Mouse (Mus musculus) urinary bladder, postnatal 25 days (tissue): ENCODE results near the gene Tox2.

Source experiments
- DNase-seq: peaks from one replicate; pipeline ENCODE4 v3.0.0; 2022; ENCODE audit warnings: low spot score

Gene Tox2

GRCm38 (mm10) chr2:163205737-163206490, 3.0 kb downstream of the Tox2 start:
- DNase-seq, result no peak

GRCm38 (mm10) chr2:163207315-163207714, 4.4 kb downstream of the Tox2 start:
- DNase-seq, result no peak

GRCm38 (mm10) chr2:163209139-163209538, 6.2 kb downstream of the Tox2 start:
- DNase-seq, result no peak

GRCm38 (mm10) chr2:163213085-163213484, 10.2 kb downstream of the Tox2 start:
- no peak for DNase-seq

GRCm38 (mm10) chr2:163218095-163218494, 15.2 kb downstream of the Tox2 start:
- no peak for DNase-seq

GRCm38 (mm10) chr2:163218571-163218970, 15.6 kb downstream of the Tox2 start:
- no peak for DNase-seq

GRCm38 (mm10) chr2:163219447-163219846, 16.5 kb downstream of the Tox2 start:
- no peak for DNase-seq

- DNase-seq, result no peak
Observed at GRCm38 (mm10) chr2:163220706-163221105, 17.8 kb downstream of the Tox2 start.

- DNase-seq, result no peak
Observed at GRCm38 (mm10) chr2:163225302-163225701, 22.4 kb downstream of the Tox2 start.

GRCm38 (mm10) chr2:163229050-163229449, 26.1 kb downstream of the Tox2 start:
- peak; percentile 67 for DNase-seq

GRCm38 (mm10) chr2:163231781-163232534, 29.0 kb downstream of the Tox2 start:
- no peak for DNase-seq

GRCm38 (mm10) chr2:163233666-163234065, 30.7 kb downstream of the Tox2 start:
- no peak for DNase-seq

GRCm38 (mm10) chr2:163236057-163236456, 33.1 kb downstream of the Tox2 start:
- DNase-seq, result no peak

GRCm38 (mm10) chr2:163237999-163238529, 35.1 kb downstream of the Tox2 start:
- DNase-seq, result no peak

- DNase-seq, result no peak
Observed at GRCm38 (mm10) chr2:163239945-163240344, 37.0 kb downstream of the Tox2 start.

- DNase-seq, result no peak
Observed at GRCm38 (mm10) chr2:163241867-163242266, 38.9 kb downstream of the Tox2 start.

- no peak for DNase-seq
Observed at GRCm38 (mm10) chr2:163243917-163244852, 41.3 kb downstream of the Tox2 start.

- no peak for DNase-seq
Observed at GRCm38 (mm10) chr2:163248912-163249311, 46.0 kb downstream of the Tox2 start.

- DNase-seq, result no peak
Observed at GRCm38 (mm10) chr2:163252645-163253044, 49.7 kb downstream of the Tox2 start.

GRCm38 (mm10) chr2:163253248-163254099, 50.5 kb downstream of the Tox2 start:
- DNase-seq, result no peak

- DNase-seq, result no peak
Observed at GRCm38 (mm10) chr2:163254228-163254627, 51.3 kb downstream of the Tox2 start.
